9 mouse cellular contexts compared by ENCODE assay signal in genomic region chr5:34139751-34140150, GRCm38 (mm10). TPM values are rescaled to one million over a fixed set of nuclear protein-coding genes. Genes with fewer than 3 reads are reported as not detected.
DNase-seq lines count a peak whose midpoint lies in the region; ATAC-seq lines count a peak whose summit lies in the region.
"Had no signal": no experiment of that assay in that cellular context is flagged by ENCODE, and none has a peak within 500 bp of the region (broad histone marks: within the 10 kb centered on the region; RNA-seq: fewer than 3 reads in every experiment).

No protein-coding gene starts in this region.

- H3K4me1 ChIP-seq in kidney, embryonic 16.5 days (ENCODE audit: insufficient read depth, low read length) = no peaks in the 10 kb centered on the region
- no peaks in the 10 kb centered on the region for H3K4me1 ChIP-seq in heart, embryonic 10.5 days
- H3K4me1 ChIP-seq: limb, embryonic 15.5 days had no signal

- no peak overlapping the region for H3K4me2 ChIP-seq in kidney, embryonic 16.5 days (replicated peaks; ENCODE audit: low read depth, low read length)
- H3K4me2 ChIP-seq: limb, embryonic 15.5 days had no signal

- ATAC-seq in kidney, embryonic 16.5 days (ENCODE audit: low FRiP score, low TSS enrichment) = no peak
- ATAC-seq in granulocyte monocyte progenitor cell, adult 5-6 weeks (replicated peaks; ENCODE audit: poor library complexity, severe bottlenecking) = no peak

- H3K27me3 ChIP-seq in kidney, embryonic 16.5 days (ENCODE audit: insufficient read depth, low read length) = no peaks in the 10 kb centered on the region
- H3K27me3 ChIP-seq in heart, embryonic 10.5 days (ENCODE audit: insufficient read depth, poor library complexity, severe bottlenecking) = no peaks in the 10 kb centered on the region
- H3K27me3 ChIP-seq: limb, embryonic 15.5 days had no signal

- 5% methylated on average over 1 of the region's 1 CpGs for WGBS in kidney, embryonic 16.5 days
- 8% methylated on average over 1 of the region's 1 CpGs for WGBS in heart, embryonic 10.5 days

- DNase-seq in kidney, adult 11 months = peak; percentile 14
- peak; percentile 16 for DNase-seq in ES-CJ7 (ENCODE audit: low read depth, low spot score)
- DNase-seq in cerebellum, adult 18-20 months = peak; percentile 39 to 53
- peak; percentile 77 for DNase-seq in heart, embryonic 10.5 days (ENCODE audit: low spot score)
- DNase-seq in left cerebral cortex, adult 11 months (ENCODE audit: low spot score) = peak; percentile 8
- peak; percentile 33 for DNase-seq in retina, postnatal 1 day

- H3K9me3 ChIP-seq in kidney, embryonic 16.5 days (ENCODE audit: low read length) = no peaks in the 10 kb centered on the region
- H3K9me3 ChIP-seq in heart, embryonic 10.5 days = no peaks in the 10 kb centered on the region
- H3K9me3 ChIP-seq: limb, embryonic 15.5 days had no signal

- H3K4me3 ChIP-seq in kidney, embryonic 16.5 days (ENCODE audit: low read length) = no peak overlapping the region
- no peak overlapping the region for H3K4me3 ChIP-seq in heart, embryonic 10.5 days
- H3K4me3 ChIP-seq: limb, embryonic 15.5 days had no signal

- H3K27ac ChIP-seq in kidney, embryonic 16.5 days (ENCODE audit: low read length) = no peak overlapping the region
- H3K27ac ChIP-seq in heart, embryonic 10.5 days = no peak overlapping the region
- H3K27ac ChIP-seq: limb, embryonic 15.5 days had no signal

- no peak overlapping the region for H3K9ac ChIP-seq in kidney, embryonic 16.5 days (replicated peaks; ENCODE audit: low read length)
- H3K9ac ChIP-seq: limb, embryonic 15.5 days had no signal

- no peaks in the 10 kb centered on the region for H3K36me3 ChIP-seq in kidney, embryonic 16.5 days (ENCODE audit: insufficient read depth, low read length)
- no peaks in the 10 kb centered on the region for H3K36me3 ChIP-seq in heart, embryonic 10.5 days
- H3K36me3 ChIP-seq: limb, embryonic 15.5 days had no signal

RNA-seq across cellular contexts. Expression of gene Poln, which starts 29.5 kb away (rescaled TPM):
- 0.45 and 1.2 TPM in 2 replicates for polyA plus RNA-seq in kidney, embryonic 16.5 days (2015; fragmentation: Nextera tagmentation; extraction: Ambion mirVana)
- 0.23 and 0.64 TPM in 2 replicates for polyA plus RNA-seq in heart, embryonic 10.5 days (2016; fragmentation: Nextera tagmentation; extraction: Ambion mirVana)
- 0.58 and 0.97 TPM in 2 replicates for total RNA-seq in granulocyte monocyte progenitor cell, adult 5-6 weeks (2014; fragmentation: Nextera tagmentation)
- total RNA-seq in granulocyte monocyte progenitor cell, adult 5-6 weeks (2017) = 0.69 and 2.5 TPM in 2 replicates

RNA-seq across cellular contexts. Expression of gene Haus3, which starts 29.6 kb away (rescaled TPM):
- 33.7 and 36.0 TPM in 2 replicates for polyA plus RNA-seq in kidney, embryonic 16.5 days (2015; fragmentation: Nextera tagmentation; extraction: Ambion mirVana)
- 32.8 and 43.0 TPM in 2 replicates for polyA plus RNA-seq in heart, embryonic 10.5 days (2016; fragmentation: Nextera tagmentation; extraction: Ambion mirVana)
- total RNA-seq in granulocyte monocyte progenitor cell, adult 5-6 weeks (2014; fragmentation: Nextera tagmentation) = 56.3 and 65.6 TPM in 2 replicates
- 168 and 214 TPM in 2 replicates for total RNA-seq in granulocyte monocyte progenitor cell, adult 5-6 weeks (2017)

RNA-seq across cellular contexts. Expression of gene Mxd4, which starts 47.8 kb away (rescaled TPM):
- polyA plus RNA-seq in kidney, embryonic 16.5 days (2015; fragmentation: Nextera tagmentation; extraction: Ambion mirVana) = 50.2 and 50.9 TPM in 2 replicates
- 21.6 and 22.5 TPM in 2 replicates for polyA plus RNA-seq in heart, embryonic 10.5 days (2016; fragmentation: Nextera tagmentation; extraction: Ambion mirVana)
- total RNA-seq in granulocyte monocyte progenitor cell, adult 5-6 weeks (2014; fragmentation: Nextera tagmentation) = 36.7 and 43.4 TPM in 2 replicates
- total RNA-seq in granulocyte monocyte progenitor cell, adult 5-6 weeks (2017) = 21.6 and 22.7 TPM in 2 replicates

Comparison
In these comparisons a context has a peak if more than half of its experiments do, and no peak if none do; other contexts are left out.
1. DNase-seq: peak in every context shown above with its lines; median percentile 77 in heart, embryonic 10.5 days; 46 in cerebellum, adult 18-20 months; 33 in retina, postnatal 1 day; 16 in ES-CJ7; 14 in kidney, adult 11 months; 8 in left cerebral cortex, adult 11 months.